Mouse (Mus musculus) megakaryocyte, embryonic 14.5 days (primary cell): ENCODE data around the gene Anxa2. TPM values are rescaled to one million over a fixed set of nuclear protein-coding genes. Genes with fewer than 3 reads are reported as not detected.

Experiments
- H3K27me3 ChIP-seq: replicated peaks from 2 replicates; pipeline ENCODE3; 2012; ENCODE audit warnings: inconsistent platforms
- H3K36me3 ChIP-seq: replicated peaks from 2 replicates; pipeline ENCODE3; 2012; ENCODE audit warnings: low read length, inconsistent platforms, mixed read lengths
- H3K4me1 ChIP-seq: 2 replicates; pipeline ENCODE4 v1.6.1; 2012; ENCODE audit warnings: inconsistent platforms
- H3K4me3 ChIP-seq: replicated peaks from 2 replicates; pipeline ENCODE3; 2012; ENCODE audit warnings: moderate library complexity, mild to moderate bottlenecking, inconsistent platforms
- H3K9me3 ChIP-seq: 2 replicates; pipeline ENCODE4 v1.6.1; 2012; ENCODE audit warnings: inconsistent platforms
- FLI1 ChIP-seq: IDR thresholded peaks from 2 replicates; pipeline ENCODE4 v1.6.1; 2012; ENCODE audit warnings: low read length, inconsistent platforms, mixed read lengths
- GATA1 ChIP-seq: IDR thresholded peaks from 3 replicates; pipeline ENCODE4 v1.6.1; 2012; ENCODE audit warnings: mixed read lengths, low read length, inconsistent platforms, borderline replicate concordance
- polyA plus RNA-seq: library from polyadenylated mRNA; stranded (reverse); fragments of >175 nt; gene quantifications from 2 replicates; pipeline ENCODE4 v1.2.3, GENCODE M21; 2012; ENCODE audit warnings: low replicate concordance; ENCODE audit not compliant: insufficient read depth

Anxa2 gene
- polyA plus RNA-seq, 1 experiment: 6.0 TPM

DNA sequence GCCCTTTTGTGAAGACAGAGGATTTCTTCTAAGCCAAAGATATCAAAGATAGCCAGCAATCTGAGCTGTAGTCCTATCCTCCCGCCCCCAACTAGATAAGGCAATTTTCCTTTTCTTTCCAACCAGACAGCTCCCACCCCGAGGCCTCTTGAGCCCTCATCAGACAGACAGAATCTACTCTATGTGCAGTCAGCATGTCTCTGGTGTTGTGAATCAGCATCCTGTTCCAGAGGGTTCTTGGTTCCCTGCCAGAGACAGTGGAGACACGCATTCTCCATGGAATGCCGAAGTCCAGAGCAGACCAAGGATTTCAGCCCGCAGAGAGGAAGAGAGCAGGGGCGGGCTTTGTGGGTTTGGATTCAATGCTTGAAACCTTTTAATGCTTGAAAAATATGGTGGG is 19.3 kb downstream of the Anxa2 start:
- TF ChIP-seq FLI1 (no peak), GATA1 (no peak)
- Histone ChIP-seq H3K4me1 (peaks cover 4% of the 10 kb centered on the region), H3K4me3 (no peak overlapping the region), H3K27me3 (peaks cover 17% of the 10 kb centered on the region), H3K36me3 (no peaks in the 10 kb centered on the region), H3K9me3 (no peaks in the 10 kb centered on the region)

DNA sequence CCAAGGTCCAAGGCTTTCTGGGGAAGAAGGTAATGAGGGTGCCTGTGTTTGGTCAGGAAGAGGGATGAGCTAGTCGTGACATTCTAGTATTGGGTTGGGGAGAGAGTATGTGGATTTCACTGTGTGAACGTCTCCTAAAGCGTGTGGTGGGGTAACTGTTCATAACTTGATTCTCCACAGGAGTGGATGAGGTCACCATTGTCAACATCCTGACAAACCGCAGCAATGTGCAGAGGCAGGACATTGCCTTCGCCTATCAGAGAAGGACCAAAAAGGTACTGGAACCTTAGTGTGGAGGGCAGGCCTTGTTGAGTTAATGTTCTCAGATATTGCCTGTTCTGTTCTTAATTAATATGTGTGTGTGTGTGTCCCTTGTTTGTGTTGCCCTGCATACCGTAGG is 22.5 kb downstream of the Anxa2 start:
- no peaks in the 10 kb centered on the region for H3K4me1 ChIP-seq
- no peaks in the 10 kb centered on the region for H3K9me3 ChIP-seq
- no peaks in the 10 kb centered on the region for H3K36me3 ChIP-seq
- peaks cover 9% of the 10 kb centered on the region for H3K27me3 ChIP-seq
- TF ChIP-seq GATA1 (no peak), FLI1 (no peak)
- H3K4me3 ChIP-seq: no peak overlapping the region

GRCm38 (mm10) chr9:69477195-69477823 is 23.9 kb downstream of the Anxa2 start:
- H3K27me3 ChIP-seq: peaks cover 7% of the 10 kb centered on the region
- no peak overlapping the region for H3K4me3 ChIP-seq
- TF ChIP-seq GATA1 (no peak), FLI1 (no peak)
- no peaks in the 10 kb centered on the region for H3K4me1 ChIP-seq
- H3K9me3 ChIP-seq: no peaks in the 10 kb centered on the region
- no peaks in the 10 kb centered on the region for H3K36me3 ChIP-seq

DNA sequence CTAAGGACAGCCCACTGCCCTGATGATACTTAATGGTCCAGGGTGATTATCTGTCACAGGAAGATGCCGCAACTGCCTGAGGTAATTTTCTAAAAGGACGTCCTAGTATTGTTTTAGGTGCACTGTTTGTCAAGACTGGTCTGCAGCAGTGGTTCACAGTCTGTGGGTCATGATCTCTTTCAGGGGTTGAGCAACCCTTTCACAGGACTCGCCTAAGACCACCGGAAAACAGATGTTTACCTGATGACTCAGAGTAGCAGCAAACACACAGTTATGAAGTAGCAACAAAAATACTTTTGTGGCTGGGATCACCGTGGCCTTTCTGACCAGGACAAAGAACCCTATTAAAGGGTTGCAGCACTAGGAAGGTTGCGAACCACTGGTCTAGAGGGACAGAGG is 24.4 kb downstream of the Anxa2 start:
- TF ChIP-seq FLI1 (no peak), GATA1 (no peak)
- no peaks in the 10 kb centered on the region for H3K36me3 ChIP-seq

DNA sequence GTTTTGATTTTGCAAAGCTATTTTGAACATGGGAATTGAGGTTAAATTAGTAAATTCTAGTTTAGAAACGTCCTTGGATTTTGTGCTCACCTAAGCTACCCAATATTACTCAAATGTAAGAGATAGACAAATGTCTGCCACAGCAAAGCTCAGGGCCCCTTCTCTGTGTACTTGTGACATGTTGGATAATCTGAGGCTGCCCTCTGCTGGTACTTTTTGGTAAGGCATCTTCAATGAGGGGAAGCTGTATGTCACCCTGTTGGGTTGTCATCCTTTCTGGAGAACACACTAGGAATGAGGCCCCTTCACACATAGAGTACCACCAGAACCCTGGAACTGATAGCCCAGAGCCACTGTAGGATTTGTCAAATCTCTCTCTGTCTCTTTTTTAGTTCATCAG is 26.9 kb downstream of the Anxa2 start:
- Histone ChIP-seq H3K9me3 (no peaks in the 10 kb centered on the region), H3K4me3 (no peak overlapping the region), H3K36me3 (no peaks in the 10 kb centered on the region), H3K4me1 (no peaks in the 10 kb centered on the region), H3K27me3 (peaks cover 11% of the 10 kb centered on the region)
- no peak for TF ChIP-seq GATA1
- no peak for TF ChIP-seq FLI1

More for the DNA sequence above, 24.4 kb downstream of the Anxa2 start:
- H3K4me1 ChIP-seq: no peaks in the 10 kb centered on the region
- no peak overlapping the region for H3K4me3 ChIP-seq
- H3K27me3 ChIP-seq: peaks cover 7% of the 10 kb centered on the region
- no peaks in the 10 kb centered on the region for H3K9me3 ChIP-seq

GRCm38 (mm10) chr9:69483811-69484210 is 30.4 kb downstream of the Anxa2 start:
- peaks cover 8% of the 10 kb centered on the region for H3K27me3 ChIP-seq
- H3K9me3 ChIP-seq: no peaks in the 10 kb centered on the region
- no peak overlapping the region for H3K4me3 ChIP-seq
- no peak for TF ChIP-seq GATA1
- TF ChIP-seq FLI1: no peak
- H3K4me1 ChIP-seq: peaks cover 5% of the 10 kb centered on the region; the same call in 1 of the 2 replicates
- H3K36me3 ChIP-seq: no peaks in the 10 kb centered on the region

- Histone ChIP-seq H3K27me3 (peaks cover 9% of the 10 kb centered on the region), H3K36me3 (peaks cover 3% of the 10 kb centered on the region), H3K9me3 (no peaks in the 10 kb centered on the region), H3K4me3 (no peak overlapping the region), H3K4me1 (peaks cover 5% of the 10 kb centered on the region; the same call in 1 of the 2 replicates)
- TF ChIP-seq GATA1 (no peak), FLI1 (no peak)
Observed at GRCm38 (mm10) chr9:69486140-69486539, 32.7 kb downstream of the Anxa2 start.

- Histone ChIP-seq H3K36me3 (peaks cover 6% of the 10 kb centered on the region), H3K4me1 (peaks cover 5% of the 10 kb centered on the region; the same call in 1 of the 2 replicates), H3K4me3 (no peak overlapping the region), H3K9me3 (peaks cover 8% of the 10 kb centered on the region; the same call in 1 of the 2 replicates), H3K27me3 (peaks cover 6% of the 10 kb centered on the region)
- TF ChIP-seq GATA1 (no peak), FLI1 (no peak)
Observed at GRCm38 (mm10) chr9:69488510-69488909, 35.1 kb downstream of the Anxa2 start.

GRCm38 (mm10) chr9:69488972-69489371 is 35.6 kb downstream of the Anxa2 start:
- H3K9me3 ChIP-seq: peaks cover 10% of the 10 kb centered on the region; the same call in 1 of the 2 replicates
- H3K4me3 ChIP-seq: no peak overlapping the region
- no peak for TF ChIP-seq GATA1
- no peak for TF ChIP-seq FLI1
- peaks cover 6% of the 10 kb centered on the region for H3K36me3 ChIP-seq
- peaks cover 6% of the 10 kb centered on the region for H3K27me3 ChIP-seq
- H3K4me1 ChIP-seq: peaks cover 5% of the 10 kb centered on the region; the same call in 1 of the 2 replicates

DNA sequence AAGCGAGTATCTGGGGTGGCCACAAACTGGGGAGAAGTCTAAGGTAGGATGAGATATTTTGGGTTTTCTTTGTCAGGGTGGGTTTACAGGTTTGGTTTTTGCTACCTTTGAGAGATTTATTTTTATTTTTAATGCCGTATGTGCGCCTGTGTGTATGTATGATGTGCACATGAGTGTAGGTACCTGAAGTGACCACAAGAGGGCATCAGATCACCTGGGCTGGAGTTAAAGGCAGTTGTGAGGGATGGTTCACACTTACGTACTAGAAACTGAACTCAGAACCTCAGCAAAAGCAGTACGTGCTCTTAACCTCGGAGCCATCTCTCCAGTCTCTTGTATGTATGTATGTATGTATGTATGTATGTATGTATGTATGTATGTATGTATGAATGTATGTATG is 39.4 kb downstream of the Anxa2 start:
- H3K36me3 ChIP-seq: peaks cover 6% of the 10 kb centered on the region
- TF ChIP-seq GATA1 (no peak), FLI1 (no peak)

More for the DNA sequence above, 39.4 kb downstream of the Anxa2 start:
- Histone ChIP-seq H3K4me3 (no peak overlapping the region), H3K4me1 (peaks cover 5% of the 10 kb centered on the region; the same call in 1 of the 2 replicates), H3K9me3 (peaks cover 10% of the 10 kb centered on the region; the same call in 1 of the 2 replicates), H3K27me3 (peaks cover 9% of the 10 kb centered on the region)
